Mouse (Mus musculus) gastrocnemius, postnatal 10 days (tissue): ENCODE measurements around the gene Add3. TPM values are rescaled to one million over a fixed set of nuclear protein-coding genes. Genes with fewer than 3 reads are reported as not detected.
"Not testable (repeated sequence)": the region's sequence is repeated elsewhere in the genome, so short reads cannot be mapped to it uniquely, and the experiment has no call there.

Experiments used
- DNase-seq: peaks from one replicate; pipeline ENCODE4 v3.0.0; 2021; ENCODE audit warnings: mixed read lengths
- total RNA-seq, 2 experiments: library from RNA; stranded (reverse); gene quantifications; 2 replicates each; pipeline ENCODE4 v1.2.3; 2021

Gene Add3
- total RNA-seq, 2 experiments from 2014 or later: 61.3 to 68.6 TPM

GRCm38 (mm10) chr19:53193964-53194582 lies 53.8 kb downstream of the Add3 start:
- no peak for DNase-seq

GRCm38 (mm10) chr19:53194751-53195520 lies 54.7 kb downstream of the Add3 start:
- DNase-seq: no peak

- DNase-seq: no peak
These were observed 56.7 kb downstream of the Add3 start for GRCm38 (mm10) chr19:53196961-53197360.

GRCm38 (mm10) chr19:53197766-53198165 lies 57.5 kb downstream of the Add3 start:
- DNase-seq: no peak

- DNase-seq: no peak
These were observed 58.7 kb downstream of the Add3 start for GRCm38 (mm10) chr19:53198706-53199572.

GRCm38 (mm10) chr19:53199711-53200110 lies 59.5 kb downstream of the Add3 start:
- no peak for DNase-seq

GRCm38 (mm10) chr19:53202116-53202515 lies 61.9 kb downstream of the Add3 start:
- DNase-seq: no peak

- no peak for DNase-seq
These were observed 66.7 kb downstream of the Add3 start for GRCm38 (mm10) chr19:53206986-53207385.

GRCm38 (mm10) chr19:53208830-53209229 lies 68.6 kb downstream of the Add3 start:
- no peak for DNase-seq

GRCm38 (mm10) chr19:53210251-53210650 lies 70.0 kb downstream of the Add3 start:
- DNase-seq: no peak

- no peak for DNase-seq
These were observed 75.1 kb downstream of the Add3 start for GRCm38 (mm10) chr19:53215352-53215751.

GRCm38 (mm10) chr19:53216761-53217538 lies 76.7 kb downstream of the Add3 start:
- no peak for DNase-seq

- no peak for DNase-seq
These were observed 77.6 kb downstream of the Add3 start for GRCm38 (mm10) chr19:53217837-53218236.

- DNase-seq: no peak
These were observed 79.1 kb downstream of the Add3 start for GRCm38 (mm10) chr19:53219305-53219704.

GRCm38 (mm10) chr19:53221186-53221585 lies 80.9 kb downstream of the Add3 start:
- no peak for DNase-seq

- not testable (repeated sequence) for DNase-seq
These were observed 85.2 kb downstream of the Add3 start for GRCm38 (mm10) chr19:53225249-53226070.

- no peak for DNase-seq
These were observed 86.4 kb downstream of the Add3 start for GRCm38 (mm10) chr19:53226651-53227050.

- no peak for DNase-seq
These were observed 88.0 kb downstream of the Add3 start for GRCm38 (mm10) chr19:53228064-53228794.

- no peak for DNase-seq
These were observed 90.9 kb downstream of the Add3 start for GRCm38 (mm10) chr19:53230942-53231815.
